In genomic region chr7:139266886-139267870, GRCm38 (mm10) we compare ENCODE assay signal across 11 mouse cellular contexts. TPM values are rescaled to one million over a fixed set of nuclear protein-coding genes. Genes with fewer than 3 reads are reported as not detected.
DNase-seq lines count a peak whose midpoint lies in the region; ATAC-seq and TF ChIP-seq lines count a peak whose summit lies in the region.
"Had no signal": no experiment of that assay in that cellular context is flagged by ENCODE, and none has a peak within 500 bp of the region (broad histone marks: within the 10 kb centered on the region; RNA-seq: fewer than 3 reads in every experiment).

No protein-coding gene starts in this region.

- H3K9me3 ChIP-seq in stomach, embryonic 16.5 days (replicated peaks; ENCODE audit: control insufficient read depth, low read length): no peaks in the 10 kb centered on the region
- H3K9me3 ChIP-seq: midbrain, embryonic 10.5 days had no signal

- H3K9ac ChIP-seq in stomach, embryonic 16.5 days (ENCODE audit: low read length): 0 out of 2 replicates have a peak overlapping the region, but pooled peaks have one; percentile 13

- no peaks in the 10 kb centered on the region for H3K36me3 ChIP-seq in stomach, embryonic 16.5 days (ENCODE audit: control insufficient read depth, insufficient read depth, low read length)
- H3K36me3 ChIP-seq: midbrain, embryonic 10.5 days had no signal

- H3K27ac ChIP-seq in layer of hippocampus, adult 2 months: peak overlapping the region; percentile 68
- no peak overlapping the region; the same call in 1 of the 2 replicates for H3K27ac ChIP-seq in stomach, embryonic 16.5 days (ENCODE audit: low read length)
- H3K27ac ChIP-seq: midbrain, embryonic 10.5 days had no signal

- TF ChIP-seq CTCF in layer of hippocampus, adult 2 months (conservative IDR thresholded peaks at IDR 0.05): no peak

- H3K4me1 ChIP-seq in stomach, embryonic 16.5 days (ENCODE audit: control insufficient read depth, insufficient read depth, low read length): peaks cover 33% of the 10 kb centered on the region

- peak; percentile 42 for DNase-seq in cerebellum, adult 9-10 months
- no peak for DNase-seq in layer of hippocampus, adult 2 months (ENCODE audit: low spot score in 2 of 2)
- DNase-seq in layer of hippocampus, postnatal 36 days: no peak
- no peak for DNase-seq in right cerebral cortex, postnatal 4 days
- no peak for DNase-seq in layer of hippocampus, adult 11-12 months (ENCODE audit: low spot score)
- DNase-seq: thymus, postnatal 25 days had no signal

- 69% methylated on average over 8 of the region's 8 CpGs for WGBS in stomach, embryonic 16.5 days

- ATAC-seq in cerebellum, adult (ENCODE audit: insufficient number of reproducible peaks, low FRiP score, low TSS enrichment): no peak
- peak; percentile 36 to 46; a peak in 1 of 4 replicates for ATAC-seq in hematopoietic stem cell, adult 5-6 weeks (replicated peaks in 1 of 2; ENCODE audit: insufficient read depth in 1 of 2, low FRiP score in 2 of 2, low TSS enrichment in 1 of 2, low read depth in 1 of 2, poor library complexity in 2 of 2, severe bottlenecking in 2 of 2)
- ATAC-seq in stomach, embryonic 16.5 days (ENCODE audit: insufficient read depth, low FRiP score): no peak
- ATAC-seq: activated CD4-positive, CD25-positive, alpha-beta regulatory T cell, adult 4 months had no signal

- no peak overlapping the region for H3K4me3 ChIP-seq in layer of hippocampus, adult 2 months
- no peak overlapping the region for H3K4me3 ChIP-seq in stomach, embryonic 16.5 days (replicated peaks; ENCODE audit: low read length)
- H3K4me3 ChIP-seq: midbrain, embryonic 10.5 days had no signal

- H3K27me3 ChIP-seq in stomach, embryonic 16.5 days (ENCODE audit: control insufficient read depth, insufficient read depth, low read length): no peaks in the 10 kb centered on the region

- H3K4me2 ChIP-seq in stomach, embryonic 16.5 days (ENCODE audit: low read depth, low read length): no peak overlapping the region

RNA-seq across cellular contexts. Expression of gene Pwwp2b, which starts 18.9 kb away (rescaled TPM):
- 10 to 100 TPM; 35.0 to 37.6 TPM for total RNA-seq in layer of hippocampus, adult 2 months (2021)
- 10 to 100 TPM; 30.0 to 31.6 TPM for total RNA-seq in layer of hippocampus, postnatal 36 days (2021)
- total RNA-seq in hematopoietic stem cell, adult 5-6 weeks (2017): 4.1 and 7.5 TPM in 2 replicates
- 16.3 and 19.8 TPM in 2 replicates for polyA plus RNA-seq in stomach, embryonic 16.5 days (2015; fragmentation: Nextera tagmentation; extraction: Ambion mirVana)

RNA-seq across cellular contexts. Expression of gene Stk32c, which starts 54.1 kb away (rescaled TPM):
- total RNA-seq in layer of hippocampus, adult 2 months (2021): 100 to 1,000 TPM; 102 to 105 TPM
- total RNA-seq in layer of hippocampus, postnatal 36 days (2021): 100 to 1,000 TPM; 101 to 105 TPM
- total RNA-seq in hematopoietic stem cell, adult 5-6 weeks (2017): not detected in 2 replicates
- polyA plus RNA-seq in stomach, embryonic 16.5 days (2015; fragmentation: Nextera tagmentation; extraction: Ambion mirVana): 0.17 TPM in 1 of 2 replicates, not detected in the other

RNA-seq across cellular contexts. Expression of gene Lrrc27, which starts 54.4 kb away (rescaled TPM):
- total RNA-seq in layer of hippocampus, adult 2 months (2021): 1 to 10 TPM; 6.8 to 6.9 TPM
- total RNA-seq in layer of hippocampus, postnatal 36 days (2021): 1 to 10 TPM; 5.3 to 5.5 TPM
- 2.8 and 9.5 TPM in 2 replicates for total RNA-seq in hematopoietic stem cell, adult 5-6 weeks (2017)
- polyA plus RNA-seq in stomach, embryonic 16.5 days (2015; fragmentation: Nextera tagmentation; extraction: Ambion mirVana): 2.9 and 4.4 TPM in 2 replicates

Comparison
In these comparisons a context has a peak if more than half of its experiments do, and no peak if none do; other contexts are left out.
1. ATAC-seq: peak in hematopoietic stem cell, adult 5-6 weeks (2 of 2); none in cerebellum, adult (single experiment) and stomach, embryonic 16.5 days (single experiment).
2. RNA of gene Stk32c, which starts 54.1 kb away (total RNA-seq): 102 to 105 TPM in layer of hippocampus, adult 2 months and 101 to 105 TPM in layer of hippocampus, postnatal 36 days; not detected in hematopoietic stem cell, adult 5-6 weeks; every median in the first group is over 100 times any median in the second.